Mouse (Mus musculus): Measurements from ENCODE around the gene Acsl3.

DNA sequence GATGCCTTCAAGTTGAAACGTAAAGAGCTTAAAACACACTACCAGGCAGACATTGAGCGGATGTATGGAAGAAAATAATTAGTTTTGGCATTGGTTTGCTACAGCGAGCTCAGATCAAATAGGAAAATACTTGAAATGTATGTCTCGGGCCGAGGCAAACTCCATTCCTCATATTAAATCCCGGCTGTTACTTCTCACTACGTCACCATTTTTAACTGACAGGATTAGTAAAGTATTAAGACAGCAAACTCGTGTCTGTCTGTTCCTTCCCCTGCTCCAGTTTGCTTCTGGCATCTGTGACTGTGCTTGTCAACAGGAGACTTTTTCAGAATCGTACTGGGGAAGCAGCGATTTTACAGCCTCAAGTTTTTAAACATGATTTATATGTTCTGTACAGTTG is 48.7 kb downstream of the Acsl3 start:
- TF ChIP-seq ZC3H11A (IDR thresholded peaks at IDR 0.05; ENCODE audit: borderline replicate concordance, low read depth, low read length) = no peak
- TF ChIP-seq ZNF384 (IDR thresholded peaks at IDR 0.05; ENCODE audit: low read depth, low read length) = no peak
- no peak for TF ChIP-seq HCFC1 (IDR thresholded peaks at IDR 0.05; ENCODE audit: borderline replicate concordance, insufficient read depth, low read length)
- TF ChIP-seq CHD2 (IDR thresholded peaks at IDR 0.05; ENCODE audit: low read depth, low read length) = no peak
